Mouse (Mus musculus) embryonic facial prominence, embryonic 14.5 days (tissue): ENCODE data around the gene Hoxd3. TPM values are rescaled to one million over a fixed set of nuclear protein-coding genes. Genes with fewer than 3 reads are reported as not detected.

Source experiments
- ATAC-seq: fragments of 200-750 bp; cut with Nextera tagmentation; 2 replicates; pipeline ENCODE4 v1.8.0; 2017; ENCODE audit warnings: low read depth, moderate number of reproducible peaks, moderate TSS enrichment
- DNase-seq: peaks from one replicate; pipeline ENCODE4 v3.0.0-alpha.2; 2015; ENCODE audit warnings: low spot score
- H3K27ac ChIP-seq: fragments of 300-500 bp; sonication (generic); replicated peaks from 2 replicates; pipeline ENCODE4 v1.5.1; 2014; ENCODE audit warnings: low read depth, mild to moderate bottlenecking, low read length, moderate library complexity
- H3K27me3 ChIP-seq: fragments of 300-500 bp; sonication (generic); replicated peaks from 2 replicates; pipeline ENCODE4 v1.6.1; 2014; ENCODE audit warnings: low read length; ENCODE audit not compliant: control insufficient read depth, insufficient read depth
- H3K36me3 ChIP-seq: fragments of 300-500 bp; sonication (generic); 2 replicates; pipeline ENCODE4 v1.6.1; 2014; ENCODE audit warnings: low read length, mixed read lengths; ENCODE audit not compliant: control insufficient read depth, insufficient read depth
- H3K4me1 ChIP-seq: fragments of 300-500 bp; sonication (generic); 2 replicates; pipeline ENCODE4 v1.6.1; 2014; ENCODE audit warnings: antibody characterized with exemption, low read length; ENCODE audit not compliant: control insufficient read depth, insufficient read depth
- H3K4me2 ChIP-seq: fragments of 300-500 bp; sonication (generic); 2 replicates; pipeline ENCODE4 v1.6.1; 2014; ENCODE audit warnings: low read depth, mild to moderate bottlenecking, low read length, moderate library complexity, mixed read lengths
- H3K4me3 ChIP-seq: fragments of 300-500 bp; sonication (generic); 2 replicates; pipeline ENCODE4 v1.5.1; 2014; ENCODE audit warnings: low read depth, mild to moderate bottlenecking, low read length
- H3K9ac ChIP-seq: fragments of 300-500 bp; sonication (generic); 2 replicates; pipeline ENCODE4 v1.6.1; 2014; ENCODE audit warnings: low read depth, mild to moderate bottlenecking, low read length, moderate library complexity, mixed read lengths
- H3K9me3 ChIP-seq: fragments of 300-500 bp; sonication (generic); 2 replicates; pipeline ENCODE4 v1.6.1; 2016; ENCODE audit warnings: low read length; ENCODE audit not compliant: control insufficient read depth
- WGBS: fragments of 180-500 bp; shearing (Covaris S2); extraction: QIAGEN DNeasy Blood & Tissue Kit; methylation state at CpG from one replicate; pipeline ENCODE4 v1.1.7; 2014; 5-methylcytosine and 5-hydroxymethylcytosine counted together
- polyA plus RNA-seq: library from polyadenylated mRNA; unstranded; fragments of >200 nt; fragmentation: Nextera tagmentation; extraction: Ambion mirVana; gene quantifications from 2 replicates; pipeline ENCODE4 v1.2.1, GENCODE M21; 2014

Hoxd3 gene
- polyA plus RNA-seq, 1 experiment from 2014 or later: 3.8 TPM

GRCm38 (mm10) chr2:74694066-74694465 lies 17.7 kb upstream of the Hoxd3 start:
- Histone ChIP-seq H3K4me2 (no peak overlapping the region), H3K9me3 (no peaks in the 10 kb centered on the region), H3K36me3 (no peaks in the 10 kb centered on the region), H3K9ac (no peak overlapping the region), H3K4me3 (no peak overlapping the region), H3K4me1 (peaks cover 6% of the 10 kb centered on the region), H3K27me3 (peaks cover 98% of the 10 kb centered on the region), H3K27ac (no peak overlapping the region)
- DNase-seq (no peak), ATAC-seq (no peak)
- 3% methylated on average over 16 of the region's 16 CpGs for WGBS

GRCm38 (mm10) chr2:74695383-74695782 lies 16.3 kb upstream of the Hoxd3 start:
- 7% methylated on average over 1 of the region's 1 CpGs for WGBS
- Histone ChIP-seq H3K9me3 (no peaks in the 10 kb centered on the region), H3K9ac (no peak overlapping the region), H3K4me2 (no peak overlapping the region), H3K27ac (no peak overlapping the region), H3K36me3 (no peaks in the 10 kb centered on the region), H3K4me1 (peaks cover 6% of the 10 kb centered on the region), H3K27me3 (peaks cover 99% of the 10 kb centered on the region), H3K4me3 (no peak overlapping the region)
- ATAC-seq: no peak
- DNase-seq: no peak

GRCm38 (mm10) chr2:74695813-74696430 lies 15.8 kb upstream of the Hoxd3 start:
- Histone ChIP-seq H3K4me3 (no peak overlapping the region), H3K9me3 (no peaks in the 10 kb centered on the region), H3K36me3 (no peaks in the 10 kb centered on the region), H3K9ac (no peak overlapping the region), H3K4me2 (no peak overlapping the region), H3K27ac (no peak overlapping the region), H3K27me3 (peaks cover 100% of the 10 kb centered on the region), H3K4me1 (peaks cover 6% of the 10 kb centered on the region)
- DNase-seq (no peak), ATAC-seq (no peak)
- WGBS: 4% methylated on average over 7 of the region's 7 CpGs

- peaks cover 6% of the 10 kb centered on the region for H3K4me1 ChIP-seq
- H3K9ac ChIP-seq: no peak overlapping the region
- H3K27me3 ChIP-seq: peaks cover 100% of the 10 kb centered on the region
- no peak overlapping the region for H3K27ac ChIP-seq
- H3K4me2 ChIP-seq: no peak overlapping the region
- no peaks in the 10 kb centered on the region for H3K9me3 ChIP-seq
- H3K4me3 ChIP-seq: no peak overlapping the region
- WGBS: 3% methylated on average over 34 of the region's 34 CpGs
- H3K36me3 ChIP-seq: no peaks in the 10 kb centered on the region
- ATAC-seq (no peak), DNase-seq (no peak)
Observed at GRCm38 (mm10) chr2:74696442-74697335, 15.0 kb upstream of the Hoxd3 start.

- ATAC-seq: peak; percentile 54; the same call in 1 of the 2 replicates
- H3K27me3 ChIP-seq: peaks cover 99% of the 10 kb centered on the region
- under 1% methylated on average over 38 of the region's 43 CpGs for WGBS
- H3K4me3 ChIP-seq: peak within 1 kb of the TSS; percentile 37
- peak within 1 kb of the TSS; percentile 30 for H3K9ac ChIP-seq
- no peak for DNase-seq
- no peaks in the 10 kb centered on the region for H3K9me3 ChIP-seq
- H3K27ac ChIP-seq: no peak within 1 kb of the TSS
- peak within 1 kb of the TSS; percentile 53 for H3K4me2 ChIP-seq
- peaks cover 6% of the 10 kb centered on the region for H3K4me1 ChIP-seq
- H3K36me3 ChIP-seq: no peaks in the 10 kb centered on the region
Observed at GRCm38 (mm10) chr2:74697567-74698121, 14.1 kb upstream of the Hoxd3 start, which contains the start of gene Hoxd9. Hoxd9 (plus strand) TSS chr2:74697727.

- Histone ChIP-seq H3K4me1 (peaks cover 6% of the 10 kb centered on the region), H3K27me3 (peaks cover 99% of the 10 kb centered on the region), H3K4me3 (peak overlapping the region; percentile 37), H3K36me3 (no peaks in the 10 kb centered on the region), H3K9ac (peak overlapping the region; percentile 30), H3K9me3 (no peaks in the 10 kb centered on the region), H3K27ac (no peak overlapping the region), H3K4me2 (peak overlapping the region; percentile 53)
- WGBS: under 1% methylated on average over 27 of the region's 86 CpGs
- ATAC-seq: peak; percentile 30; the same call in 1 of the 2 replicates
- DNase-seq: no peak
Observed at GRCm38 (mm10) chr2:74698201-74699052, 13.3 kb upstream of the Hoxd3 start.

GRCm38 (mm10) chr2:74699053-74699430 lies 12.7 kb upstream of the Hoxd3 start:
- Histone ChIP-seq H3K9ac (no peak overlapping the region), H3K4me3 (peak overlapping the region; percentile 37), H3K4me2 (0 out of 2 replicates have a peak overlapping the region, but pooled peaks have one; percentile 53), H3K27me3 (peaks cover 99% of the 10 kb centered on the region), H3K4me1 (peaks cover 6% of the 10 kb centered on the region), H3K27ac (no peak overlapping the region), H3K36me3 (no peaks in the 10 kb centered on the region), H3K9me3 (no peaks in the 10 kb centered on the region)
- ATAC-seq (no peak), DNase-seq (no peak)
- WGBS: 2% methylated on average over 17 of the region's 17 CpGs
